Mouse (Mus musculus) kidney, adult 2 months (tissue): ENCODE data around the gene Gm5617. TPM values are rescaled to one million over a fixed set of nuclear protein-coding genes. Genes with fewer than 3 reads are reported as not detected.
"Not testable (repeated sequence)": the region's sequence is repeated elsewhere in the genome, so short reads cannot be mapped to it uniquely, and the experiment has no call there.

Source experiments
- DNase-seq: peaks from one replicate; pipeline ENCODE4 v3.0.0; 2021
- H3K27ac ChIP-seq: fragments of 200-500 bp; 2 replicates; pipeline ENCODE4 v1.5.1; 2012; ENCODE audit warnings: low read depth, low read length, control low read depth, inconsistent platforms; ENCODE audit not compliant: insufficient read depth
- H3K27me3 ChIP-seq: fragments of 200-500 bp; replicated peaks from 2 replicates; pipeline ENCODE4 v1.6.1; 2012; ENCODE audit warnings: mild to moderate bottlenecking, moderate library complexity, low read length, inconsistent platforms; ENCODE audit not compliant: control insufficient read depth, insufficient read depth
- H3K36me3 ChIP-seq: fragments of 200-500 bp; 2 replicates; pipeline ENCODE4 v1.6.1; 2012; ENCODE audit warnings: mild to moderate bottlenecking, moderate library complexity, low read length, inconsistent platforms; ENCODE audit not compliant: control insufficient read depth, insufficient read depth
- H3K4me1 ChIP-seq: fragments of 200-500 bp; 2 replicates; pipeline ENCODE4 v1.6.1; 2011; ENCODE audit warnings: low read length; ENCODE audit not compliant: control insufficient read depth, insufficient read depth
- H3K4me3 ChIP-seq: fragments of 200-500 bp; 2 replicates; pipeline ENCODE4 v1.5.1; 2011; ENCODE audit warnings: mild to moderate bottlenecking, low read depth, low read length, control low read depth; ENCODE audit not compliant: insufficient read depth
- CTCF ChIP-seq: fragments of 200-500 bp; conservative IDR thresholded peaks from 2 replicates; pipeline ENCODE4 v1.5.1; 2011; ENCODE audit warnings: low read depth, mild to moderate bottlenecking, control low read depth, low read length, moderate library complexity, mixed read lengths; ENCODE audit not compliant: insufficient read depth, insufficient read length
- POLR2A ChIP-seq: fragments of 200-500 bp; IDR thresholded peaks from one replicate; pipeline ENCODE4 v1.6.1; 2011; ENCODE audit warnings: low read depth, low read length, control low read depth
- WGBS: fragments of 180-500 bp; shearing (Covaris S2); methylation state at CpG from one replicate; pipeline ENCODE4 v1.1.7; 2018; 5-methylcytosine and 5-hydroxymethylcytosine counted together
- polyA plus RNA-seq: library from polyadenylated mRNA; depleted of rRNA; stranded (reverse); fragments of >200 nt; gene quantifications from 2 replicates; pipeline ENCODE4 v1.2.3, GENCODE M21; 2012

Gm5617 gene
- polyA plus RNA-seq, 1 experiment: 159 TPM

DNA sequence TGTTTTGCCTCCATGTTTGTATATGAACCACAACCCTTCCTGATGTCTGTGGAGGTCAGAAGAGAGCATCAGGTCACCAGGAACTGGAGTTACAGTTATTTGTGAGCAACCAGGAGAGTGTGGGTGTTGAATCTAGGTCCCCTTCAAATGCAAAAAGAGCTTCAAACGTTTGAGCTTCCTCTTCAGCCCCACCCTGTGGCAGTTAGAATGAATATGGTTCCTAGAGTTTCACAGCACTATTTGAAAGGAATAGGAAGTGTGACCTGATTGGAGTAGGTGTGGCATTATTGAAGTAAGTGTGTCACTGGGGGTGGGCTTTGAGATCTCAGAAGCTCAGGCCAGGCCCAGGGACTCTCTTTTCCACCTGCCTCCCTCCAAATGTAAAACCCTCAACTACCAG lies 30.3 kb downstream of the Gm5617 start:
- Histone ChIP-seq H3K27ac (no peak overlapping the region), H3K4me1 (no peaks in the 10 kb centered on the region), H3K27me3 (no peaks in the 10 kb centered on the region), H3K4me3 (no peak overlapping the region), H3K36me3 (no peaks in the 10 kb centered on the region)
- DNase-seq: no peak
- WGBS: 4% methylated on average over 1 of the region's 1 CpGs
- TF ChIP-seq POLR2A (no peak), CTCF (no peak)

DNA sequence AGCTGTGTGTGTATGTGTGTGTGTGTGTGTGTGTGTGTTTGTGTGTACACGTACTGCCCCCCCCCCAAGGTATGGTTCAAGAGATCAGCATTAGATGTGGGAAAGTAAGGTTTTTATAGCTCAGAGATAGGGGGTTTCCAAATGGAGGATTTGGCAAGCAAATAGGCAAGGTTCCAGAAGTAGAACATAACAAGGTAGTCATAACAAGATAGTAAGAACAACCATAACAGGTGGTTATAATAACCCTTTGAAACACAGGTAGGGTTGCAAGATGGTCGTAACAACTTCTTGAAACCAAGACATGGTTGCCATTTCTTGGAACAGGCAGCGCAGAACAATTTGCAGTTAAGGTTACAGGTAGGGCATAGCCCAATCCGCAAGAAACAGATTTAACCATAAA lies 31.3 kb downstream of the Gm5617 start:
- DNase-seq: no peak
- no peak for TF ChIP-seq CTCF
- no peak for TF ChIP-seq POLR2A
- Histone ChIP-seq H3K27me3 (no peaks in the 10 kb centered on the region), H3K27ac (no peak overlapping the region), H3K36me3 (no peaks in the 10 kb centered on the region), H3K4me3 (no peak overlapping the region), H3K4me1 (no peaks in the 10 kb centered on the region)
- WGBS: 94% methylated on average over 4 of the region's 4 CpGs

DNA sequence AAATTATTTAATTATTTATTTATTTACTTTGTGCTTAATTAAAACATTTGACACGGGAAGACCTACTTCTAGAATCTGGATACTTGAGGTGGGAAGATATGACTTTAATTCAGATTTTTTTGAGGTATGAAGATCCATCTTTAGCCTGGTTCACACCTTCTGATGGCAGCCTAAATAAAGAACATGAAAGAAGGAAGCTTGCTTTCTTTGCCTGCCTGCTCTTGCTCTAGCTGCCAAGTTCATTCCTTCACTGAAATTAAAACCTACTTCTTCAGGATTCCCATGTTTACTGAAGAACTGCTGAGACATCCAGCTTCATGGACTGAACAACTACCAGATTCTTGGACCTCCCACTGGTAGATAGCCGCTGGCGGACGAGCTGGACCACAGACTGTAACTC lies 36.1 kb downstream of the Gm5617 start:
- H3K27me3 ChIP-seq: no peaks in the 10 kb centered on the region
- H3K36me3 ChIP-seq: no peaks in the 10 kb centered on the region
- no peak overlapping the region for H3K4me3 ChIP-seq
- DNase-seq: no peak
- no peak overlapping the region for H3K27ac ChIP-seq
- 89% methylated on average over 4 of the region's 4 CpGs for WGBS
- H3K4me1 ChIP-seq: no peaks in the 10 kb centered on the region
- TF ChIP-seq POLR2A (no peak), CTCF (no peak)

DNA sequence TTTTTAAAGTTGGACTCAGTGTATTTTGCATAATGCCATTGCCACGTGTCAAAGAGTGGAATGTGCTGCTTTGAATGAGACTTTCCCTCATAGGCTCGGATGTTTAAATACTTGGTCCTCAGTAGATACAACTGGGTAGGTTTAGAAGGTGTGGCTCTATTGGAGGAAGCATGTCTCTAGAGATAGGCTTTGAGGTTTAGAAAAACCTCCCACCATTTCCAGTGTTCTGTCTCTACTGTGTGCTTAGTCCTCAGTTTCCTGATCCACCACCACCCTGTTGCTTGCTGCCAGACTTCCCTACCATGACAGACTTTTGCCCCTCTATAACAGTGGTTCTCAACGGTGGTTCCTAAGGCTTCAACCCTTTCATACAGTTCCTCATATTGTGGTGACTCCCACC lies 37.0 kb downstream of the Gm5617 start:
- Histone ChIP-seq H3K4me1 (no peaks in the 10 kb centered on the region), H3K27ac (no peak overlapping the region), H3K4me3 (no peak overlapping the region), H3K27me3 (no peaks in the 10 kb centered on the region), H3K36me3 (no peaks in the 10 kb centered on the region)
- WGBS: 72% methylated on average over 3 of the region's 3 CpGs
- TF ChIP-seq POLR2A (no peak), CTCF (no peak)
- no peak for DNase-seq

DNA sequence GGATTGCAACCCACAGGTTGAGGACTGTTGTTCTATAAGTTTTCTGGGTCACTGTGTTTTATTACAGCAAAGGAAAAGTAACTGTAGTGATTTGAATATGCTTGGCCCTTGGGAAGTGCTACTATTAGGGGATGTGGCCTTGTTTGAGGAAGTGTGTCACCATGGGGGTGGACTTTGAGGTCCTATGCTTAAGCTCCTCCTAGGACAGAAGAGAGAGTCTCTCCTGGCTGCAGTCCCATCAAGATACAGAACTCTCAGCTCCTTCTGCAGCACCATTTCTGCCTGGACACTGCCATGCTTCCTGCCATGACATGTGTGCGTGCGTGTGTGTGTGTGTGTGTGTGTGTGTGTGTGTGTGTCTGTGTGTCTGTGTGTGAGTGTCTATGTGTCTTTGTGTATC lies 37.5 kb downstream of the Gm5617 start:
- no peak overlapping the region for H3K27ac ChIP-seq
- 79% methylated on average over 2 of the region's 2 CpGs for WGBS
- H3K4me3 ChIP-seq: no peak overlapping the region
- H3K4me1 ChIP-seq: no peaks in the 10 kb centered on the region
- TF ChIP-seq POLR2A: no peak
- TF ChIP-seq CTCF: no peak
- DNase-seq: no peak
- H3K36me3 ChIP-seq: no peaks in the 10 kb centered on the region
- H3K27me3 ChIP-seq: no peaks in the 10 kb centered on the region

DNA sequence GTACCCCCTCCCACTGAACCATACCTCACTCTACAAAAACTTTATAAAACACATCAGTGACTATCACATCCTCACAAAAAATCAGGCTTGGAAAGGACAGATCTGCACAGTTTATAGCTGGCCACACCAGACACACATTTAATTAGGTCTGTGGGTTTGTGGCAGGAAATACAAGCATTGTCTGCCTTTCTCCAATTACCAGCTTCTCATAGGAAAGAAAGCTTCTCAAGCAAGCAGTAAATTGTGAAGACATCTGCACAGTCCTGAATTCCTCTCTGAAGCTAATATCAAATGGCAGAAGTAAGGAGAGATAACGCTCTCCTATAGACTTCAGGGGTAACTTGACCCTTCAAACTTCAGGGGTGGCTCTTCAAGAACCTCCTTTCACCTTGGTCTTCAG lies 41.2 kb downstream of the Gm5617 start:
- DNase-seq: no peak
- H3K4me1 ChIP-seq: no peaks in the 10 kb centered on the region
- no peak overlapping the region for H3K4me3 ChIP-seq
- no peaks in the 10 kb centered on the region for H3K27me3 ChIP-seq
- no peak overlapping the region for H3K27ac ChIP-seq
- no peaks in the 10 kb centered on the region for H3K36me3 ChIP-seq
- TF ChIP-seq CTCF (no peak), POLR2A (no peak)
- WGBS: 35% methylated on average over 1 of the region's 1 CpGs

DNA sequence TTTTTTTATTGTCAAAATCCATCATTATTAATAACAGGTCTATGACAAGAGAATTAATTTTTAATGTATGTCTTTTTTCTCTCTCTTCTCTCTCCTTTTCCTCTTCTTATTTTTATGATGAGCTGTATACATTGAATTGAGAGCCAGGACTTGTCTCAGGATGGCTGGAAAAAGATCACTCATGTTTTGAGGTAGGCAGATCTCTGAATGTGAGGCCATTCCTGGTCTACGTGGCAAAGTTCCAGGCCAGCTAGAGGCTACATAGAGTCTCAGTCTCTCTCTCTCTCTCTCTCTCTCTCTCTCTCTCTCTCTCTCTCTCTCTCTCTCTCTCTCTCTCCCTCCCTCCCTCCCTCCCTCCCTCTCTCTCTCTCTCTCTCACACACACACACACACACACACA lies 42.4 kb downstream of the Gm5617 start:
- H3K4me3 ChIP-seq, DNase-seq, H3K4me1 ChIP-seq, H3K27ac ChIP-seq, H3K27me3 ChIP-seq, H3K36me3 ChIP-seq: not testable (repeated sequence)
- WGBS: 61% methylated on average over 1 of the region's 1 CpGs

DNA sequence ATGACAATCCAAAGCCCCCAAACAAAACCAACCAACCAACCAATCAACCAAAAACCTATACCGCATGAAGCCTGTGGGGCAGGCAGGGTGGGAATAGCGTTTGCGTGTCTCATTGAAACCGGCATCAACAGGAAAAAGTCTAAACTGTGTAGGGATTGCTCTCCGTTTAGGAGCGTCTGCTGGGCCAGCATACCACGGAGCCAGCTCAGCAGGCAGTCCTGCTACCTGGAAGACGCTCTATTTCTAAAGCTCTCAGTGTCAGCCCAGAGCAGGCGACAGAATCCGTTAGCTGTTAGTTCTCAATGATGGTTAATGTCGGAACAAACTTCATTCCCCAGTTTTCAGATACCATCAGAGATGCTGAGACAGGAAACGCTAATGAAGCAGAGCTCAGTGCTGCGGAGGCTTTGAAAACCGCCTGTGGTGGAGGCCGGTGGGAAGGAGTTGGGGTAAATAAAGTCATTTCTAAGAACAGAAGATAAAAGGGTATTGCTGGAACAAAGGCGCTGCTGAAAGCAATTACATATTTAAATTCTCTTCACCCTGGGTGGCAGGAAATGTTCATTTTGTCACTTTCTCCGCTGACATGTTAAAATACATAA lies 42.9 kb downstream of the Gm5617 start:
- DNase-seq: no peak
- Histone ChIP-seq H3K4me1 (no peaks in the 10 kb centered on the region), H3K4me3 (no peak overlapping the region), H3K27me3 (no peaks in the 10 kb centered on the region), H3K27ac (no peak overlapping the region), H3K36me3 (no peaks in the 10 kb centered on the region)
- TF ChIP-seq CTCF (no peak), POLR2A (no peak)
- 13% methylated on average over 17 of the region's 17 CpGs for WGBS
